Mouse (Mus musculus) midbrain, embryonic 16.5 days (tissue): Measurements from ENCODE around the gene Fbxl8. TPM values are rescaled to one million over a fixed set of nuclear protein-coding genes. Genes with fewer than 3 reads are reported as not detected.

Source experiments
- ATAC-seq: fragments of 200-750 bp; cut with Nextera tagmentation; 2 replicates; pipeline ENCODE4 v1.8.0; 2017; ENCODE audit warnings: moderate TSS enrichment
- H3K27ac ChIP-seq: fragments of 300-500 bp; sonication (generic); 2 replicates; pipeline ENCODE4 v1.5.1; 2014; ENCODE audit warnings: mild to moderate bottlenecking, low read length, mixed read lengths
- H3K27me3 ChIP-seq: fragments of 300-500 bp; sonication (generic); 2 replicates; pipeline ENCODE4 v1.6.1; 2014; ENCODE audit warnings: low read depth, low read length, mixed read lengths; ENCODE audit not compliant: control insufficient read depth, insufficient read depth
- H3K36me3 ChIP-seq: fragments of 300-500 bp; sonication (generic); 2 replicates; pipeline ENCODE4 v1.6.1; 2014; ENCODE audit warnings: mild to moderate bottlenecking, low read length, moderate library complexity, mixed read lengths; ENCODE audit not compliant: control insufficient read depth, insufficient read depth
- H3K4me1 ChIP-seq: fragments of 300-500 bp; sonication (generic); 2 replicates; pipeline ENCODE4 v1.6.1; 2014; ENCODE audit warnings: mild to moderate bottlenecking, low read length, mixed read lengths; ENCODE audit not compliant: control insufficient read depth, insufficient read depth
- H3K4me2 ChIP-seq: fragments of 300-500 bp; sonication (generic); 2 replicates; pipeline ENCODE4 v1.6.1; 2014; ENCODE audit warnings: mild to moderate bottlenecking, low read length, mixed read lengths
- H3K4me3 ChIP-seq: fragments of 300-500 bp; sonication (generic); 2 replicates; pipeline ENCODE4 v1.5.1; 2014; ENCODE audit warnings: low read depth, mild to moderate bottlenecking, low read length, moderate library complexity, mixed read lengths
- H3K9ac ChIP-seq: fragments of 300-500 bp; sonication (generic); 2 replicates; pipeline ENCODE4 v1.6.1; 2014; ENCODE audit warnings: low read depth, low read length, mixed read lengths
- H3K9me3 ChIP-seq: fragments of 300-500 bp; sonication (generic); replicated peaks from 2 replicates; pipeline ENCODE4 v1.6.1; 2014; ENCODE audit warnings: mild to moderate bottlenecking, low read length, mixed read lengths; ENCODE audit not compliant: control insufficient read depth, poor library complexity, severe bottlenecking
- WGBS: fragments of 180-500 bp; shearing (Covaris S2); extraction: QIAGEN DNeasy Blood & Tissue Kit; methylation state at CpG from one replicate; pipeline ENCODE4 v1.1.7; 2014; 5-methylcytosine and 5-hydroxymethylcytosine counted together
- polyA plus RNA-seq: library from polyadenylated mRNA; unstranded; fragments of >200 nt; fragmentation: Nextera tagmentation; extraction: Ambion mirVana; gene quantifications from 2 replicates; pipeline ENCODE4 v1.2.1, GENCODE M21; 2015

Fbxl8 gene
- polyA plus RNA-seq, 1 experiment from 2014 or later, result 1.1 TPM

DNA sequence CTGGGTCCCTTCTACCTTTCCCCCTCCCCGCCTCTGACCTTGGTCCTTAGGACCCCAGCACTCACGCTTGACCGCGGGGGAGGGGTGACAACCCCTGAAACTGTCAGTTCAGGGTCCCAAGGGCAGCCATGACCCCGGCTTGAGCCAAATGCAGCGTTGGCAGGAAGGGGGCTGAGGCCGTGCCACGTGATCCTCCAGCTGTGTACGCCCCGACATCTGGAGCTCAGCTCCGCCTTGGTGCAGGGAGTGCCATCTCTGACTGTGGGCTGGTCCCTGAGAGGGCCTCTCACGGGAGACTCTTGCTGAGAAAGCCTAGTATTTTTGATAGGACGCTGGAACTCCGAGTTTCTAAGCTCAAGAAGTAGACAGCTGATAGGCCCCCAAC lies 9.5 kb upstream of the Fbxl8 start, which contains the start of gene B3gnt9:
Gene B3gnt9, minus strand, starts transcription at position 188 of the 385 bp plus-strand sequence.
- peak within 1 kb of the TSS; percentile 60 for H3K4me3 ChIP-seq
- H3K4me2 ChIP-seq, result peak within 1 kb of the TSS; percentile 93
- H3K9me3 ChIP-seq, result no peaks in the 10 kb centered on the region
- peak within 1 kb of the TSS; percentile 56 for H3K27ac ChIP-seq
- H3K9ac ChIP-seq, result peak within 1 kb of the TSS; percentile 86
- H3K4me1 ChIP-seq, result peaks cover 15% of the 10 kb centered on the region
- H3K36me3 ChIP-seq, result peaks cover 17% of the 10 kb centered on the region
- peaks cover 35% of the 10 kb centered on the region for H3K27me3 ChIP-seq
- peak; percentile 19; the same call in 1 of the 2 replicates for ATAC-seq
- WGBS, result 3% methylated on average over 14 of the region's 14 CpGs

DNA sequence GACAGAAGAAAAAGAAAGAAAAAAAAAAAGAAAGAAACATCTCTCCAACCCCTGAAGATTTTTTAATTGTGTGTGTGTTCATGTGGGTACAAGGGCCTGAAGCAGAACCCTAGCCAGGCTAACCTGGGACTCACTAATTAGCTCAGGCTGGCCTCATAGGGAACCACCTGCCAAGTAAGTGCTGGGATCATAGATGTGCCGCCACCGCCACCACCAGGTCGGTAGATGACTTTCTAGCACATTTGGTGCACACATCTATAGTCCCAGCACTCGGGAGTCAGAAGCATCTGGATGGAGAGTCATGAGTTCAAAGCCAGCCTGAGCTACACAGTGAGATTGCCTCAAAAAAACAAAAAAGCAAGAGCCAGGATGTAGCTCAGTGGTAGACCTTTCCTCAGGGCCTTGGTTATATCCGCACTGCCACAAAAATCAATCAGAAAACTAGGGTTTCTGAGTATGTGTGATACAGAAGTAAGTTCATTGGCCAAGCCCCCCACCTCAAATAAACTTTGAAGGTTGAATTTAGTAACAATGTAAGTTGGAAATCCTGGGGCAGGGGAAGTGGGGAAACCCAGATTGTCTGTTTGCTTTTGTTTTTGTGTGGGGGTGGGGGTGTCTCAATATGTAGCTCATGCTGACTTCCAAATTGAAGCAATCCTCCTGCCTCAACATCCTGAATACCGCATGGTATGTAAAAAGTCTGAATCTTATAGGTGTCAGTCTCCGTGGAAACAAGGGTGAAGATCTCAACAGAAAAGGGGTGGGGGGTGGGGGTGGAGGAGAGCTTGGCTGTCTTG lies 6.9 kb upstream of the Fbxl8 start:
- Histone ChIP-seq H3K9ac (no peak overlapping the region), H3K27ac (no peak overlapping the region), H3K27me3 (peaks cover 50% of the 10 kb centered on the region), H3K4me3 (no peak overlapping the region), H3K9me3 (no peaks in the 10 kb centered on the region), H3K4me1 (peaks cover 15% of the 10 kb centered on the region), H3K36me3 (no peaks in the 10 kb centered on the region), H3K4me2 (no peak overlapping the region)
- no peak for ATAC-seq
- WGBS, result 67% methylated on average over 7 of the region's 7 CpGs

DNA sequence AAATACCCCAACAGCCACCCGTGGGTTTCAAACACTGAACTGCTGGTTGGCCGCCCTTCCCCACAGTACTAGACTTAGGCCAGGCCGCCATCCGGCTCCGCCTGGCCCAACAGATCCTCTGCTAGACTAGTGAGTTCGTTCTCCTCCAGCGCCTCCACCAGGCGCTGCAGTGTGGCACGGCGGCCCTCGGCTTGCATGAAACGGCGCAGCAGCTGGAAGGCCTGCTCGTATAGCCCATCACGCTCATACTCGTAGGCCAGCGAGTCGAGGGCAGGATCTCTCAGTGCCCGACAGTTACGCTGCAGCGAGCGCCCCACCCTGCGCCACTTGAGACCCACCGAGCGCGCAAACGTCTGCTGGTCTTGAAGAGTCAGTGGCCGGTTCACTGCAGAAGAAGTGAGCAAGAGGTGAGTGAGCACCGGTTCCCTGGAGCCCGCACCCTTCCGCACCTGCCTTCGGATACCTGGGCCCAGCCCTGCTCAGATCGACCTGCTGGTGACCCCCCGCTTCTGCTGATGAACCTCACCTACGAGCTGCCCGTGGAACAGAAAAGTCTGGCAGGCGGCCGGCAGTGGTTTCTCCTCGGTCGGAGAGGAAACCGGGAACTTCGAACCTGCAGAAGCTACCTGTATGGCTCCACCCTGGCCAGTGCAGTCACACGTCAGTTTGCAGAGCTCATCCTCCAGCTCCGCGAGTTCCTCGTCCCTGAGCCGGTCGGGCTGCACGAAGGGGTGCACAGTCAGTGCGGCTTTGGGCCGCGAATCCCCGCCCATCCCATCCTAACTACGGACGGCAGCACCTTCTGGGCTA lies 5.3 kb upstream of the Fbxl8 start:
- peaks cover 11% of the 10 kb centered on the region for H3K4me1 ChIP-seq
- peaks cover 59% of the 10 kb centered on the region for H3K27me3 ChIP-seq
- H3K9me3 ChIP-seq, result no peaks in the 10 kb centered on the region
- peak overlapping the region; percentile 47 for H3K9ac ChIP-seq
- H3K27ac ChIP-seq, result no peak overlapping the region
- peak overlapping the region; percentile 68 for H3K4me2 ChIP-seq
- no peaks in the 10 kb centered on the region for H3K36me3 ChIP-seq
- WGBS, result 2% methylated on average over 55 of the region's 55 CpGs
- H3K4me3 ChIP-seq, result peak overlapping the region; percentile 36
- peak; percentile 21 for ATAC-seq

DNA sequence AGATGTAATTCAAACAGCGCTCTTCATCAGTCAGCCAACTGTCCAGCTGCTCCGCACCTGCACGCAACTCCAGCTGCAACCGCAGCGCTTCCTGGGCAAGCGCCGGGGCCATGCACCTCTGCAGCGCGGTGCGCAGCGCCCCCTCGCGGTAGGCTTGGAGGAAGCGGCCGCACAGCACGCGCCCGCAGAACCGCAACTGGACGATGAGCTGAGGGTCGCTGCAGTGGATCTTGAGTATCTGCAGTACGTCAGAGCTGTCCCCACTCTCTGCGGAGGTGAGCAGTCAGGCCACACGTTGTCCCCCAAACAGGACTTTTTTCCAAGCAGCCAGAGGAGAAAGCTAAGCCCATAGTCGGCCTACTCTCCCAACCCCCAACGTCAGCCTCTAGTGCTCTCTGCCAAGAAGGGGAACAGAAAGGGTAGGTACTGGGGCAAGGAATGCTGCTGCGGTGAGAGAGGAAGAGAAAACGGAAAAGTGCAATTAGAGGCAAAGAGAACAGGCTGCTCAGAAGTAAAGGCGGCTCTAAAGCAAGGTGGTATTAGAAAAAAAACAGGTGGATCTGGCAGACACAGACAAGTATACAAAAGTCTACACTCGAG lies 4.6 kb upstream of the Fbxl8 start:
- H3K36me3 ChIP-seq, result no peaks in the 10 kb centered on the region
- H3K9me3 ChIP-seq, result no peaks in the 10 kb centered on the region
- H3K27ac ChIP-seq, result no peak overlapping the region
- H3K4me3 ChIP-seq, result peak overlapping the region; percentile 36
- peak; percentile 54 for ATAC-seq
- peak overlapping the region; percentile 68 for H3K4me2 ChIP-seq
- peak overlapping the region; percentile 47; the same call in 1 of the 2 replicates for H3K9ac ChIP-seq
- H3K4me1 ChIP-seq, result peaks cover 9% of the 10 kb centered on the region
- H3K27me3 ChIP-seq, result peaks cover 66% of the 10 kb centered on the region
- 4% methylated on average over 30 of the region's 30 CpGs for WGBS

DNA sequence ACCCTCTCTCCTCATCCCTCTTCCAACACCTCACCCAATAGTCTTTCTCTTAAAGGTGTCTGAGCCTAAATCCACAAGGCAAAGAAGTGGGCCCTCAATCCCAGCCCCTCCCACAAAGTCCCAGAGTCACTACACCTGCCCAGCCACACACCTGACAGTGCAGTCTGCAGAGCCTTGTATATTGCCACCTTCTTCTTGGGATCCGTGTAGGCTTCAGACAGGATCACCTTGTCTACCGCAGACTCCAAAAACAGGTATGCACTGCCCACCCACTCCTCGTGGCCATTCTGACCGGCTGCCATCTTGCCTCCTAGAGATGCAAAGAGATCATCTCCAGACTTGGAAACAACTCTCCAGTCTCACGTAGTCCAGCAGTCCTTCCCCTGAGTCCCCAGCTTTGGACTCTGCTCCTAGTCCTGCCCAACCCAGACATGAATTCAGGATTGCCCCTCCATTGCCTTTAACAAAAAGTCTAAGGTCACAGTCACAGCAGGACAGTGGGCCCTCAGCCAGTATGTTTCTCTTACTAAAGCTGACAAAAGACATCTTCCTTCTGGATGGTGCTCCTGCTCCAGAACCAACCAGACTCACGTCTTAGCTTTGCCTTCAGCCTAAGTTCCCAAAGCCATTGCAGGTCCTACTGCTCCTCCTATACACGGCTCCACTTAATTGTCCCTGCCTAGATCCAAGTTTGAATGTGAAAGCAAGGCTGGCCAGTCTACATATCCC lies 3.9 kb upstream of the Fbxl8 start:
- peaks cover 8% of the 10 kb centered on the region; the same call in 1 of the 2 replicates for H3K4me1 ChIP-seq
- no peak overlapping the region for H3K4me2 ChIP-seq
- ATAC-seq, result no peak
- H3K9me3 ChIP-seq, result no peaks in the 10 kb centered on the region
- WGBS, result 64% methylated on average over 7 of the region's 7 CpGs
- H3K4me3 ChIP-seq, result no peak overlapping the region
- H3K36me3 ChIP-seq, result no peaks in the 10 kb centered on the region
- H3K9ac ChIP-seq, result no peak overlapping the region
- H3K27ac ChIP-seq, result no peak overlapping the region
- peaks cover 73% of the 10 kb centered on the region for H3K27me3 ChIP-seq

DNA sequence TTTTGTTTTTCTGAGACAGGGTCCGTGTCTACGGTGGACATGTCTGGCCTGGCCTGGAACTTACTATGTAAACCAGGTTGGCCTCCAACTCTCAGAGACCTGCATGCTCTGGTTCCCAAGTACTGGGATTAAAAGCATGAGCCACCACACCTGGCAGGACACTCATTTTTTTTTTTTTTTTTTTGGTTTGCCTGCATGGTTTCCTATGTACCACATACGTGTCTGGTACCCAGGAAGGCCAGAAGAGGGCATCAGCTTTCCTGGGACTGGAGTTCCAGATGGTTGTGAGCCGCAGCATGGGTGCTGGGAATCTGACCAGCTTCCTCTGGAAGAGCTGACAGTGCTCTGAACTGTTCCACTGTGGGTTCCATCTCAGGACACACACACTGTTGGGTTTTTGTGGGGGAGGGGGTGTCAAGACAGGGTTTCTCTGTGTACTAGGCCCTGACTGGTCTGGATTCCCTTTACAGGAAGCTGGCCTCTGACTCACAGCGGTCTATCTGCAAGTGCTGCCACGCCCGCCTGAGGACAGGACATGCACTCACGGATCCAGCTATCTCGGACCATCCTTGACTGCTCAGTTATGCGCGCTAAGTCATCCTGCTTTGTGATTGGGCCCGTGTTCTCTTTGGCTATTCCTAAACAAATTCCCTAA lies 3.0 kb upstream of the Fbxl8 start:
- H3K4me2 ChIP-seq, result no peak overlapping the region
- H3K27me3 ChIP-seq, result peaks cover 73% of the 10 kb centered on the region
- H3K27ac ChIP-seq, result no peak overlapping the region
- H3K4me3 ChIP-seq, result no peak overlapping the region
- H3K9ac ChIP-seq, result no peak overlapping the region
- ATAC-seq, result no peak
- no peaks in the 10 kb centered on the region for H3K36me3 ChIP-seq
- H3K4me1 ChIP-seq, result peaks cover 8% of the 10 kb centered on the region; the same call in 1 of the 2 replicates
- no peaks in the 10 kb centered on the region for H3K9me3 ChIP-seq
- 88% methylated on average over 12 of the region's 12 CpGs for WGBS

DNA sequence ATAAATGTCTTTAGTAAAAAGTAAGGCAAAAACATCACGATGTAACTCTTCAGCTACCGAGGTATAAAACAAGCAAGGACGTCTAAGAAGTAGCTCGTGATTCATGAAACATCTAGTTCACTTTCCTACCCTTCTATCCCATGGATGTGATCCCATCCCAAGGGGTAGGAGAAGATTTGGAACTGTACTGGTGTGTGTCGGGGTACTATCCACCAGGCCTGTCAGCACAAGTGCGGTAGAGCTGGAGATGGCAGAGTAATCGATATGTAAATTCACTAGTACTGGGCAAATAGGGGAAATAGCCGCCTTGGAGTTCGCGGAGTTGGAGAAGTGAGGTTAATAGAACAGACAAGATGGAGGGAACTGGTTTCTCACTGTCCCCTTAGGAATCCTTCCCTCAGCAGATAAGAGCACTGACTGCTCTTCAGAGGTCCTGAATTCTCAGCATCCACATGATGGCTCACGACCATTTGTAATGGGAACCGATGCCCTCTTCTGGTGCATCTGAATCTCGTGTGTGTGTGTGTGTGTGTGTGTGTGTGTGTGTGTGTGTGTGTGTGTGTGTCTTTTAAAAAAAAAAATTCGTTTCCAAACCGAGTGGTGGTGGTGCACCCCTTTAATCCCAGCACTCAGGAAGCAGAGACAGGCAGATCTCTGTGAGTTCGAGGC lies 1.1 kb upstream of the Fbxl8 start:
- H3K4me2 ChIP-seq, result no peak overlapping the region; the same call in 1 of the 2 replicates
- WGBS, result 39% methylated on average over 16 of the region's 16 CpGs

More for the DNA sequence above, 1.1 kb upstream of the Fbxl8 start:
- Histone ChIP-seq H3K36me3 (no peaks in the 10 kb centered on the region), H3K4me1 (peaks cover 13% of the 10 kb centered on the region; the same call in 1 of the 2 replicates), H3K4me3 (no peak overlapping the region; the same call in 1 of the 2 replicates), H3K27ac (no peak overlapping the region), H3K9me3 (no peaks in the 10 kb centered on the region), H3K27me3 (peaks cover 75% of the 10 kb centered on the region), H3K9ac (no peak overlapping the region)
- no peak for ATAC-seq
